Mouse (Mus musculus) cerebellum, adult (tissue): ENCODE measurements around the gene Aars.
"Not testable (repeated sequence)": the region's sequence is repeated elsewhere in the genome, so short reads cannot be mapped to it uniquely, and the experiment has no call there.

Experiments used
- ATAC-seq: cut with Nextera tagmentation; 2 replicates; pipeline ENCODE4 v1.9.2; 2017; ENCODE audit warnings: mild to moderate bottlenecking, moderate library complexity, mixed read lengths; ENCODE audit not compliant: insufficient number of reproducible peaks, low FRiP score, low TSS enrichment

Aars gene

DNA sequence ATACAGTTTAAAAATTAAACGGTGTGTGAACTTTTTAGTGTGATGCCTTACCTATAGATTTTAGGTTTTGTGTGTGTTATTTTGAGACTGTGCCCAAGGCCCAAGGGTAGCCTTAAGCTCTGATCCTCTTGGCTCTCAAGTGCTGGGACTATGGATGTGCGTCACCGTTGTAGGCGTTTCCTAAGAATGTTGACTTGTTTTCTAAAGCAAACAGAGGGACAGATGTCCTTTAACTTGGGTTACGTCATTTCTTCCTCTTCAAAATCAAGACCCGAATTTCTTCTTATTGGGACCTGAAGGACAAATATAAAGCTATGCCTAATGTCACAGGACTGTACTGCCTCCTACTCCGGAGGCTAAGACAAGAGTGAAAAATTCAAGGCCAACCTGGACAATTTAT is at the start of gene Aars:
Aars (plus strand) TSS at position 229 of the 400 bp plus-strand sequence.
- no peak for ATAC-seq

DNA sequence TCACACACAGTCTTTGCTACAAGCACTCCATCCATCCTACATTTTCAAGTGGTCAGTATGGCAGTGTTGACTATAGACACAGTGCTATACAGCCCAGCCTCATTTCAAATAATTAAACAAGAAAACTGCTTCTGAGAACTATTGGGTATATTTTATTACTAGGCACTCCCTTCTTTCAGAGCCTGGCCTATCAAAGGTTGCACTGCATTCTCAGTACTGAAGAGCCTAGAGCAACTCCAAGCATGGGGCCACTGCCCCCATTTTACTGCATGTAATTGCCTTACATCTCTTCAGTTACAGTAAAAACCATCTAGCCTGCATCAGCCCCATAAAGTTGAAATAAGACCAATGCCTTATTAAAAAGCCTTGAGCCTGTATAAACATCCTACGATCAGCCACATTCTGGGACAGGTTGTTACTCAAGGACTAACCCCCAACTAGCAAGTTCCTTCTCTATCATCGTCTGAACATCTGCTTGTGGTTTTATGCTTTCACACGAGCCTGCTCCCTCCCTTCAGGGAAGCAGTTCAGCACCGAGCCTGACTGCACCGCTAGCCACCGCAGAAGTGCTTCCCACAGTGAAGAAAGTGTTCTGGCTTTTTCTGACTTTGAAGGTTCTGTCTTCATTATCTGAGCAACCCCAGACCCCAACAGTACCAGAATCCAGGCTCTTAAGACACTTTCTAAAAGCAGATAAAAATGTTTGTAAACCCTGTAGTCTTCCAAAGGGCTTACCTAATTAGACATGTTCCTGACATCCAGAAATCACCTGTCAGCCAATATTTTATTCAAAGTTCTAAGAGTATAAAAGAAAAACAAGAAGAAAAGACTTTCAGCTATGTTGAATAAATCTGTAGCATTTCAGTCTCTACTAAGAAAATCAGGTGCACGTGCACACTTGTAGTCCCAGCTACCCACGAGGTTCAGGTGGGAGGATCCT is 44.9 kb upstream of the Aars start:
- no peak for ATAC-seq

DNA sequence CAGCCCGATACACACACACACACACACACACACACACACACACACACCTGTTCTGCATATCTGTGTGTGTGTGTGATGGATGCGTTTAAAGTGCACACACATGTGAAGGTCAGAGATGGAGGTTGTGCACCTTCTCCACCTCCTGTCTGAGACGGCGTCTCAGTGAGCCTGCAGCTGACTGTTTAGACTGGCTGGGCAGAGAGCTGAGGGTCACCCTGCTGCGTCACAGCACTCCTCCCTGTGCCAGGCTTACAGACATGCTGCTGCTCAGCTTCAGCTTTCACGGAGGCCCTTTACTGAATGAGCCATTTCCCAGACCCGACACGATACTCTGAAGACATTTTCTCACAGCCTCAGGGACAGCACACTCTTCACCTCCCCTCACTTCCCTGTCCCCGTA is 42.9 kb upstream of the Aars start:
- no peak for ATAC-seq

DNA sequence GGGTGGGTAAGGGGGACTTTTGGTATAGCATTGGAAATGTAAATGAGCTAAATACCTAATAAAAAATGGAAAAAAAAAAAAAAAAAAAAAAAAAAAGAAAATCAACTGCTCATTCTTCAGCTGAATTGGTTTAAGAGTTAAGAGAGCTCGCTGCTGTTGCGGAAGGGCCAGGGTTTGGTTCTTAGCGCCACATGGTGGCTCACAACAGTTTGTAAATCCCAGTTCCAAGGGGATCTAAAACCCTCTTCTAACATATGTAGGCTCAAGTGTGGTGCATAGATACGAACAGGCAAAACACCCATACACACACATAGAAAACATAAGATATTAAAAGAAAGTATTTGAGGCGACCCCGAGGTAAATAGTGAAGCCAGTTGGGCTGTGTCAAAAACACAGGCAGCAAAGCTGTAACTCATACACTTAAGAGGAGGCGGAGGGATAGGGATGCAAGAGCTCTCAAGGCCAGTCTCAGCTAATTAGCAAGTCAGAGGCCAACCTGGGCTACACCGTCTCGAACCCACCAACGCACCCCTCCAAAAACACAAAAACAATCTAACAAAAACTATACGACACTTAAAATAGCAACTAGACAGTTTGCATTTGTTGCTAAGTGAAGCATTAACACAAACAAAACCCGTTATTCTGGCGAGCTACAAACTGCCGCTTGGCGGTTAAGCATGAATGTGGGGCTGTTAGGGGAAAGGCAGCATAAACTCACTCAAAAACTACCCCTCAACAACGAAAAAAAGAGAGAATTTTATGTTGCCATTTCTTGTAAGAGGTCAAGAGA is 36.1 kb upstream of the Aars start:
- no peak for ATAC-seq

DNA sequence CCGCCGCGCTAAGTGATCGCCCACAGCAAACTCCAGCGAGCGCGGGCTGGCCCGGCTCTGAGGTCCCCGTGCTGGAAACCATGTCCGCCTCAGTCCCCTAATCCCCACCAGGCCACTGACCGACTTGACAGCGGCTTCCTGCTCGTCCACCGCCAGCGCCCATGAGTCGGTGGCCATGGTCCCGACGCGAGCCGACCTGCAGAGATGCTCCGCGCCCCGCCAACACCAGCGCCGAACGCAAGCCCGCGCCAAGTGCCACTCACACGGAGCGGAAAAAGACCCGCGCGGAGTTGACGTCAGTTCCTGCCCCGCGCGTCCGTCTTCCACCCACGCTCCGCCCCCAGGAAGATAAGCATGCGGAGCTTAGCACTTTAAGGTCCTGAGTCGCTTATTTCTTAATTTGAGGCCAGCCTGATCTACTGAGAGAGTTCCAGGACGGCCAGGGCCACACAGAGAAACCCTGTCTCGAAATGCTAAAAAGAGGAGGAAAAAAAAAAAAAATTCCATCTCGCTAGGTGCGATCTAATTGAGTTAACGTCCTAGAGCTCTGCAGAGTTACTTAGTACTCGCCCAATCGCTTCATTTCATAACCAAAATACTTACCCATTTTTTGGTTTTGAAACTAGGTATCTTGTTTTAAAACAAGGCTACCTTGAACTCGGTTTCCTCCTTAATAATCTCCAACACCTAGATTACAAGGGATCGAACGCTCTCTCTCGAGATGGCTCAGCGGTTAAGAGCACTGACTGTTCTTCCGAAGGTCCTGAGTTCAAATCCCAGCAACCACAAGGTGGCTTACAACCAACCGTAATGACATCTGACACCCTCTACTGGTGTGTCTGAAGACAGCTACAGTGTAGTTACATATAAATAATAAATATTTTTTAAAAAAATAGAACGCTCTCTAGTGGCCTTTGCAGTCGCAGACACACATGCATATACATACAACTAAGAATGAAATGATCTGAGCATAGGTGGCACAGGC is 35.1 kb upstream of the Aars start, which contains the start of gene Ddx19a:
Ddx19a (minus strand) TSS at position 254 of the 985 bp plus-strand sequence.
- peak; percentile 93 for ATAC-seq

DNA sequence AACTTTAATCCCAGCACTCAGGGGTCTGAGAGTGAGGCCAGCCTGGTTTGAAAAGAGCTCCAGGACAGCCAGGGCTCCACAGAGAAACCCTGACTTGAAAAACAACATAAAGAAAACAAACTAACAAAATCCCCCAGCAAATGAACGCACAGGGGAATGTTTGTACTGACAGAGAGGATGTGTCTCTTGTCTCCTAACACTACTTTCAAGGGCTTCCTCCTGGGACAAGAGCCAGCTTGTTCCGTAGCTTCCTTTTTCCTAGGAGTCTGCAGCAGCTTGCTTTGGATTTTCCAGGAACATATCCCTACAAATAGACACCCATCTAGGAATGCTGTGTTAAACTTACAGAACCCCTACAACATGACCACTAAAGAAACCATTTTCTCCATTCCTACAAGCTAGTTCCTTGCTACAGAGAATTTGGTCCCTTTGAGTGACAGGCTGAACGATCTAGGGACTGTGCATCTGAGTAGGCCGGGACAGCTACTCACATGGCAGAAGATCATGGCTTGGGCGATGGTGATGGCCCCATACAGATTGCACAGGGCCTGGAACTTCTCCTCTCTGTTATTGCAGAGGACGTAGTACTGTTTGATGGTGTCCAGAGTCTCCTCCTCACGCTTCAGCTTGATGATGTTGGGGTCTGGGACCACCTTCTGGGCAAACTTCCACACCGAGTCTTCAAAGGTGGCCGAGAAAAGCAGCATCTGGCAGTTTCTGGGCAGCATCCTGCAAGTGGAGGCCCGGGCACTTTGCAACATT is 22.5 kb upstream of the Aars start:
- ATAC-seq: not testable (repeated sequence)

DNA sequence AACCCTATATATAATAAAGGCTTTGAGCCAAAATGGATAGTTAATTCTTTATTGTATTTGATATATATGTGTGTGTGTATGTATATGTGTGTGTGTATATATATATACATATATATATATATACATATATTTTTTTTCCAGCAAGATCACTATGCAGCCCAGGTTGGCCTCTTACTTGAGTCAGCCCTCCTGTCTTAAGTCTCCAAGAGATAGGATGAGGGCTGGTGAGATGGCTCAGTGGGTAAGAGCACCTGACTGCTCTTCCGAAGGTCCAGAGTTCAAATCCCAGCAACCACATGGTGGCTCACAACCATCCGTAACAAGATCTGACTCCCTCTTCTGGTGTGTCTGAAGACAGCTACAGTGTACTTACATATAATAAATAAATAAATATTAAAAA is 6.3 kb upstream of the Aars start:
- ATAC-seq: not testable (repeated sequence)

DNA sequence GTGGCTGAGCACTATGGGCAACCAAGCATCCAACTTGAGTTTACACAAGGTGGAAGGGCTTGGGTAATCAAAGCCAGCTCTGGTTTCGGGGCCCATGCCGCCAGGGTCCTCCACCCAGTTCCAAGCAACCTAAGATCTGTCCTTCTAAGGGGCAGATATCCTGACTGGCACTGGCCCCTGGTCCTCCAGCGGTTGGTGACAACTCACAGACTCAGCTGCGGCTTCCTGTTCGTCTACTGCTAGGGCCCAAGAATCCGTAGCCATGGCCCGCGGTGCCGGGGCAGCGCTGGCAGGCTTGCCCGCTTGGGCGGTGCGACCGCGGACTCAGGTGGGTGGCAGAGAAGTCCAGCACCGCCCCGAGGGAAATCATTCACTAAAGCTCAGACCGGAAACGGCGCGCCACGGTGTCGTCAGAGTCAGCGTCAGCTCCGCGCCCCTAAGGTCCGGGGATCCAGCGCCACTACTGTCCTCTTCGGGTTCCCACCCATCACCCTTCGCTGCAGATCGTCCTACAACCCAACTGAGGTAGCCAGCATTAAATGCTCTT is 5.5 kb upstream of the Aars start:
- ATAC-seq: peak; percentile 94

DNA sequence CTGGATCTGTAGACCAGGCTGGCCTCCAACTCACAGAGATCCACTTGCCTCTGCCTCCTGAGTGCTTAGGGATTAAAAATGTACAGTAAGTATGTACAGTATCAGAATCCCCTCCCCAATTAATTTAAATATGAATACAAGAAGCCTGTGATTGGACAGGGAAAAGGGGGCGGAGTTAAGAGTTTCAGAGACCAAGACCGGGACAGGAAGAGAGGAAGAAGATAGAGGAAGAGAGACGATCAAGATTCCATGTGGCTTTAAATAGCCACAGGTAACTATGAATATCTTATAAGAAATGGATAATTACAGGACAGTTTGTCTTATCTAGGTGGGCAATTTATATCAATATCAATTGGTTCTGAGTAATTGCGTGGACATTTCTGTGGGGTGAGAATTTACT is 3.4 kb upstream of the Aars start:
- no peak for ATAC-seq

DNA sequence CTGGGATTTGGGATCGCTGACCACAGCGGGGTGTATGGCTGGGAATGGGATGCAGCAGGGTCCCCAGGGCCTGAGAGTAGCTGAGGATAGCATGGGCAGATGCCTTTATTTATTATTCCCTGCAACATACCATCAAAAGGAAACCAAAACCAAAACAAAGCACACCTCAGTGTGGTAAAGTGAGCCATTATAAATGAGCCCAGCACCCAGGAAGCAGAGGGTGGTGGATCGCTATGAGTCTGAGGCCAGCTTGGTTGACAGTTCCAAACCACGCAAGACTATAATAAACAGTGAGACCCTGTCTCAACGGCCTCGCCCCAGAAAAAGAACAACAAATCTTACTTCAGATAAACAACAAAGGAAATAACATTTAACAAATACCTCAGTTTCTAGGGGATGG is 2.9 kb upstream of the Aars start:
- no peak for ATAC-seq

DNA sequence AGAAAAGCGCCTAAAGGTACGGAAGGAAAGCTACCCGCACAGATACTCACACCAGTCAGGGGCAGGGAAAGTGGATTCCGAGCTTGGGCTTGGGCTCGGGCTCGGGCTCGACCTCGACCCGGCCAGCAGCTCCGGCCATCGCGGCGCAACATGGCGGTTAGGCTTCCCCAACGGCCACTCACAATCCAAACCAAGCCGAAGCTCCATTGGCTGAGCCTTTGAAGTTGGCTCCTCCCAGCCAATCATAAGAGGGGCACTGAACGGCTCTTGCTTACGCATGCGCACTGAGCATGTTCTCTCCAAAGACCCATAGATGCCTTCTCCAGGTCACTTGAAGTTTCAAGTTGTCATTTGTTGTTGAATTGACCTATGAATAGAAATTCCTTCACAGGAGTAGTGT is 1.4 kb upstream of the Aars start, which contains the start of gene Ddx19b:
Ddx19b (minus strand) TSS at position 180 of the 400 bp plus-strand sequence.
- no peak for ATAC-seq

DNA sequence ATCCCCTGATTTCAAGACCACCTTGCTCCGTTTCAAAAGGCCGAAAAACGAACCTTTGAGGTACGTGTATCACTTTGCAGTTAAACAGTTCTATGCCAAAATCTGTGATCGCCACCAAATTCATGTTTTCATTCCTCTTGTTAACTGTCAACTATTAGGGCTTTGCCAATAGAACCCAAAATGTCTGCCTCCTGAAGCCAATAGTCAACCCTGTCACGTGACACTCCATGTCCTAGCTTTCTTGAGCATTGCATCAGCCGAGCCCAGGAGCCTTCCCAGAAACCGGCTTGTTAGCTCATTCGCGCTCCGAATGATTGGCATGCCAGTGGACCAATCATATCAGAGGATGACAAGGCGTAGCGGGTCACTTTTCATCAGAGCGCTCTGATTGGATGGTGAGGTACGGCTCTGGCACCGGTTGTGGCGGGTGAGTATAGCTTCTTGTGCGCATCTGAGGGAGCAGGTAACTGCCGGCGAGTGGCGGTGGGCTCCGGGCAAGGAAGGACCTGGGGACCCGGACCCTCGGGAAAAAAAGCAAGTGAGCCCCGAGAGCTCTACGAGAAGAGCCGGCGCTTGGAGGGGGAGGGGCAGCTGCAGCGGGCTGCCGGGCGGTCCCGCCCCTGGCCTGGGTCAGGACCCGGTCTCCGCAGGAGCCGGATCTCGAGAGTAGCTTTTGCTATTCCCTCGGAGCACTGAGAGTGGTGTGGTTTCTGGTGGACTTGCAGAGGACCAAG is 705 bp downstream of the Aars start:
- peak; percentile 100 for ATAC-seq

DNA sequence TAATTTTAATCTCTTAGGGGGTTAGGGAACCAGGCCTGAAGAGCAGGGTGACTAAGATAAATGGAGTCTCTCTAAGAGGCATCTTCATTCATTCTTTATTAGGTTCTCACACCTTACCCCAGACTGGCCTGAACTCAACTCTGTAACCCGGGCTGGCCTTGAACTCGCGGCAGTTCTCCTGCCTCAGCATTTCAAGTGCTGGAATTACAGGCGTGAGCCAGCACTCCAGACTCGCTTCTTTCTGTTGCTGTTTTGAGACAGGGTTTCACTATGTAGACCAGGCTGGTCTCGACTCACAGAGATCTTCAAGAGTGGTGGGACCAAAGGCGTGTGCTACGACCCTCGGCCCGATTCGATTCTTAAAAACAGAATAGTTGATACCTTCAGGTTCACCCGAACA is 1.3 kb downstream of the Aars start:
- ATAC-seq: no peak

DNA sequence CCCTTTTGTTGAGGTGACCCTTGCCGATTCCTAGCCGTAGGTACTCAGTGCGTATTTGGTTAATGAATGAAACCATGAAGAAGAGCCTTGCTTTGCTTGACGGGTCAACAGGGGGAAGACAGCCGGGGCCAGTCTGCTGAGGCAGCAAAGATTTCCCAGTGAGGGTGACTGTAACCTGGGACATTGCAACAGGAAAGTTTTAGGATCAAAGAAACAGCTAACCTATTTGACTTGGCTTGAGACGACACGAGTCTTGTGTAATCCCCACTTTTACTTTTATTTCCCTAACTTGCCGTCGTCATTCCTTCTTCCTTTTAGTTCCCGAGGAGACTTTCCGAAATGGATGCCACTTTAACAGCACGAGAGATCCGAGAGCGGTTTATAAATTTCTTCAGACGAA is 3.6 kb downstream of the Aars start:
- ATAC-seq: no peak

DNA sequence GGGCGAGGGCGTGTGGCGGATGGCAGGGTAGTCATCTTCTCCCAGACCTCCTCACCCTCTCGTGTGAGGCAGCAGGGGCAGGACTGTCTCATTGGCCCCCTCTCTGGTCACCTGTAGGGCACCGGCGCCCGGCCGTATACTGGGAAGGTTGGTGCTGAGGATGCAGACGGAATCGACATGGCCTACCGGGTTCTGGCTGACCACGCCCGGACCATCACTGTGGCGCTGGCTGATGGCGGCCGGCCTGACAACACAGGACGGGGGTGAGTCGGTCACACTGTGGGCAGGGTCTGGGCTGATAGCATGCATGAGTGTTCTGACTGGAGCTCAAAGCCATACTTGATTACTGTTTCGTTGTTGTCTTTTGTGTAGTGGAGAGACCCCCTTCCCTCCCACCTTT is 9.6 kb downstream of the Aars start:
- no peak for ATAC-seq

DNA sequence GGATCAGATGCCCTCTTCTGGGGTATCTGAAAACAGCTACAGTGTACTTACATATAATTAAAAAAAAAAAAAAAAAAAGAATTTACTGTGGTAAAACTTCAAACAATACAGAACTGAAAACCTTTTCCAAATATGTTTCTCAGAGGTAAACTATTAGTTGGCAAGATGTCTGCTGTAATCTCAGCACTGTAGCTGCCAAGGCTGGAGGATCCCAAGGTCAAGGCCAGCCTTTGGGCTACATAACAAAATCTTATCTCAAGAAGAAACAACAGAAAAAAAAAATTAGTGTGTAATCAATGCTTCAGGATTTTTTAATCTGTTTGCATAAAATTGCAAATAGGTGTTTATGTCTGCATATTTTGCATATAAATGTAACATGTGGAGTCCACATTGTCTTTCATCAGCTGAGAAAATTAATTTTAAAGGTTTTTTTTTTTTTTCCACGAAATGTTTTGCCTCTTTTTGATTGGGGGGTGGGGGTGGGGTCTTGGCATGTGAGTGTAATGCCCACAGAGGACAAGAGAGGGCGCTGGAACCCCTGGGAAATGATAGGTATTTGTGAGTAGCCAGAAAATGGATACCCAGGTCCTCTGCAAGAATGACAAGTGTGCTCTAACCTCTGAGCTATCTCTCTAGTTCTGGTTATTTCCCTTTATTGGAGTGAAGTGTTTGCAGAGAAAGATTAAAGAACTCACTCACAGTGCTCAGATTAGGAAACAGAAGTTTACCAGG is 11.2 kb downstream of the Aars start:
- no peak for ATAC-seq

DNA sequence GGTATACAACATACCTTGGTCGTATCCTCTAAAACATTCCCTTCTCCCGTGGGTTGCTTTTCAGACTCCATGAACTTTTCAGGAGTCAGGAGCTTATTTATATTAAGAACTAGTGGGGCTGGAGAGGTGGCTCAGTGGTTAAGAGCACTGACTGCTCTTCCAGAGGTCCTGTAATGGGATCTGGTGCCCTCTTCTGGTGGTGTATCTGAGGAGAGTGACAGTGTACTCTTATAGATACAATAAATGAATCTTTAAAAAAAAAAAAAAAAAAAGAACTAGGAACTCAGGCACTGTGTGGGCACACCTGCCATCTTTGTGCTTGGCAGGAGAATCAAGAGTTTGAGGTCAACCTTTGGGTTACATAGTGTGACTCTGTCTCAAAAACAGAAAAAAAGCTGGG is 15.8 kb downstream of the Aars start:
- no peak for ATAC-seq

DNA sequence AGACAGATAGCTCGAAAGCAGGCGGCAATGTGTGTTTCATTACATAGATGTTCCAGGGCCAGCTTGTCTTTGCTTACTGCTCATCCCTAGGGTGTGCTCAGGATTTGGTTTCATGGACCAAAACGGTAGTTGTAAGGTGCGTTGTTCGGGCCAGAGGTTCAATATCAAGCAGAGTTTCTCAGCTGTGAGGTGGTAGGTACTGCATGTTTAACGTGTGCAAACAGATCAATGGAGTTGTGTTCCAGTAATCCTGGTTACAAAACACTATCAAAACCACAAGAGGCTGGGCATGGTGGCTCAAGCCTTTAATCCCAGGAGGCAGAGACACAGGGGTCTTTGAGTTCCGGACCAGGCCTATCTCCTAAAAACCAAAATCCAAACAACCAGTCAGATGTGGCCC is 16.2 kb downstream of the Aars start:
- no peak for ATAC-seq
